Mouse (Mus musculus): Measurements from ENCODE around the gene Psma6.

Gene Psma6

GRCm38 (mm10) chr12:55426300-55426699 is 42.3 kb downstream of the Psma6 start:
- H3K36me3 ChIP-seq (ENCODE audit: insufficient read depth, low read length): no peaks in the 10 kb centered on the region
- no peaks in the 10 kb centered on the region for H3K9me3 ChIP-seq (ENCODE audit: low read length)
- TF ChIP-seq CTCF (conservative IDR thresholded peaks at IDR 0.05; ENCODE audit: low read length): no peak
- no peak for TF ChIP-seq POU5F1 (IDR thresholded peaks at IDR 0.05; ENCODE audit: borderline replicate concordance, low read length)
- TF ChIP-seq NANOG (IDR thresholded peaks at IDR 0.05; ENCODE audit: borderline replicate concordance, low read length): no peak
- peaks cover 9% of the 10 kb centered on the region; the same call in 1 of the 2 replicates for H3K4me1 ChIP-seq (replicated peaks; ENCODE audit: low read depth, low read length)
- no peaks in the 10 kb centered on the region for H3K27me3 ChIP-seq (ENCODE audit: insufficient read depth, low read length)
- H3K4me3 ChIP-seq (replicated peaks; ENCODE audit: low read length): no peak overlapping the region

- no peak overlapping the region for H3K4me3 ChIP-seq (replicated peaks; ENCODE audit: low read length)
Measured at GRCm38 (mm10) chr12:55429201-55429600, 45.2 kb downstream of the Psma6 start.

GRCm38 (mm10) chr12:55429956-55430355 is 45.9 kb downstream of the Psma6 start:
- no peak for TF ChIP-seq NANOG (IDR thresholded peaks at IDR 0.05; ENCODE audit: borderline replicate concordance, low read length)
- no peak for TF ChIP-seq POU5F1 (IDR thresholded peaks at IDR 0.05; ENCODE audit: borderline replicate concordance, low read length)
- no peak for TF ChIP-seq CTCF (conservative IDR thresholded peaks at IDR 0.05; ENCODE audit: low read length)
- Histone ChIP-seq H3K4me1 (replicated peaks; ENCODE audit: low read depth, low read length) (peaks cover 33% of the 10 kb centered on the region), H3K27me3 (ENCODE audit: insufficient read depth, low read length) (no peaks in the 10 kb centered on the region), H3K9me3 (ENCODE audit: low read length) (no peaks in the 10 kb centered on the region), H3K4me3 (replicated peaks; ENCODE audit: low read length) (no peak overlapping the region), H3K36me3 (ENCODE audit: insufficient read depth, low read length) (no peaks in the 10 kb centered on the region)

More at GRCm38 (mm10) chr12:55429201-55429600, 45.2 kb downstream of the Psma6 start:
- Histone ChIP-seq H3K36me3 (ENCODE audit: insufficient read depth, low read length) (no peaks in the 10 kb centered on the region), H3K9me3 (ENCODE audit: low read length) (no peaks in the 10 kb centered on the region), H3K4me1 (replicated peaks; ENCODE audit: low read depth, low read length) (peaks cover 26% of the 10 kb centered on the region), H3K27me3 (ENCODE audit: insufficient read depth, low read length) (no peaks in the 10 kb centered on the region)
- TF ChIP-seq NANOG (IDR thresholded peaks at IDR 0.05; ENCODE audit: borderline replicate concordance, low read length): no peak
- no peak for TF ChIP-seq POU5F1 (IDR thresholded peaks at IDR 0.05; ENCODE audit: borderline replicate concordance, low read length)
- TF ChIP-seq CTCF (conservative IDR thresholded peaks at IDR 0.05; ENCODE audit: low read length): no peak

GRCm38 (mm10) chr12:55432284-55432919 is 48.4 kb downstream of the Psma6 start:
- no peaks in the 10 kb centered on the region for H3K27me3 ChIP-seq (ENCODE audit: insufficient read depth, low read length)
- peaks cover 56% of the 10 kb centered on the region for H3K4me1 ChIP-seq (replicated peaks; ENCODE audit: low read depth, low read length)
- no peak overlapping the region for H3K4me3 ChIP-seq (replicated peaks; ENCODE audit: low read length)
- no peaks in the 10 kb centered on the region for H3K9me3 ChIP-seq (ENCODE audit: low read length)
- TF ChIP-seq NANOG (IDR thresholded peaks at IDR 0.05; ENCODE audit: borderline replicate concordance, low read length) (no peak), POU5F1 (IDR thresholded peaks at IDR 0.05; ENCODE audit: borderline replicate concordance, low read length) (no peak)
- no peaks in the 10 kb centered on the region for H3K36me3 ChIP-seq (ENCODE audit: insufficient read depth, low read length)

- Histone ChIP-seq H3K4me3 (replicated peaks; ENCODE audit: low read length) (peak overlapping the region; percentile 57; the same call in 1 of the 2 replicates), H3K9me3 (ENCODE audit: low read length) (no peaks in the 10 kb centered on the region), H3K4me1 (replicated peaks; ENCODE audit: low read depth, low read length) (peaks cover 61% of the 10 kb centered on the region), H3K27me3 (ENCODE audit: insufficient read depth, low read length) (no peaks in the 10 kb centered on the region), H3K36me3 (ENCODE audit: insufficient read depth, low read length) (no peaks in the 10 kb centered on the region)
- TF ChIP-seq NANOG (IDR thresholded peaks at IDR 0.05; ENCODE audit: borderline replicate concordance, low read length) (no peak), CTCF (conservative IDR thresholded peaks at IDR 0.05; ENCODE audit: low read length) (peak; percentile 73), POU5F1 (IDR thresholded peaks at IDR 0.05; ENCODE audit: borderline replicate concordance, low read length) (no peak)
Measured at GRCm38 (mm10) chr12:55432920-55433284, 48.9 kb downstream of the Psma6 start.

- Histone ChIP-seq H3K4me1 (replicated peaks; ENCODE audit: low read depth, low read length) (peaks cover 71% of the 10 kb centered on the region), H3K36me3 (ENCODE audit: insufficient read depth, low read length) (no peaks in the 10 kb centered on the region), H3K27me3 (ENCODE audit: insufficient read depth, low read length) (no peaks in the 10 kb centered on the region), H3K4me3 (replicated peaks; ENCODE audit: low read length) (peak overlapping the region; percentile 57), H3K9me3 (ENCODE audit: low read length) (no peaks in the 10 kb centered on the region)
- TF ChIP-seq NANOG (IDR thresholded peaks at IDR 0.05; ENCODE audit: borderline replicate concordance, low read length) (peak; percentile 14; the same call in 1 of the 2 replicates), POU5F1 (IDR thresholded peaks at IDR 0.05; ENCODE audit: borderline replicate concordance, low read length) (no peak)
Measured at GRCm38 (mm10) chr12:55433802-55434435, 49.9 kb downstream of the Psma6 start.

- TF ChIP-seq POU5F1 (IDR thresholded peaks at IDR 0.05; ENCODE audit: borderline replicate concordance, low read length): no peak
- no peak for TF ChIP-seq NANOG (IDR thresholded peaks at IDR 0.05; ENCODE audit: borderline replicate concordance, low read length)
- no peak for TF ChIP-seq CTCF (conservative IDR thresholded peaks at IDR 0.05; ENCODE audit: low read length)
- H3K4me1 ChIP-seq (replicated peaks; ENCODE audit: low read depth, low read length): peaks cover 80% of the 10 kb centered on the region
- H3K36me3 ChIP-seq (ENCODE audit: insufficient read depth, low read length): no peaks in the 10 kb centered on the region
- no peaks in the 10 kb centered on the region for H3K9me3 ChIP-seq (ENCODE audit: low read length)
- H3K27me3 ChIP-seq (ENCODE audit: insufficient read depth, low read length): no peaks in the 10 kb centered on the region
- no peak overlapping the region for H3K4me3 ChIP-seq (replicated peaks; ENCODE audit: low read length)
Measured at GRCm38 (mm10) chr12:55435080-55435479, 51.1 kb downstream of the Psma6 start.

GRCm38 (mm10) chr12:55437122-55437826 is 53.3 kb downstream of the Psma6 start:
- Histone ChIP-seq H3K4me3 (replicated peaks; ENCODE audit: low read length) (no peak overlapping the region; the same call in 1 of the 2 replicates), H3K9me3 (ENCODE audit: low read length) (no peaks in the 10 kb centered on the region), H3K4me1 (replicated peaks; ENCODE audit: low read depth, low read length) (peaks cover 87% of the 10 kb centered on the region), H3K27me3 (ENCODE audit: insufficient read depth, low read length) (no peaks in the 10 kb centered on the region), H3K36me3 (ENCODE audit: insufficient read depth, low read length) (no peaks in the 10 kb centered on the region)
- TF ChIP-seq CTCF (conservative IDR thresholded peaks at IDR 0.05; ENCODE audit: low read length) (no peak), POU5F1 (IDR thresholded peaks at IDR 0.05; ENCODE audit: borderline replicate concordance, low read length) (no peak), NANOG (IDR thresholded peaks at IDR 0.05; ENCODE audit: borderline replicate concordance, low read length) (no peak)

Data from E14TG2a.4 (cell line).